Mouse (Mus musculus) gastrocnemius, adult 18-20 months (tissue): ENCODE measurements around the gene Kctd12b. TPM values are rescaled to one million over a fixed set of nuclear protein-coding genes. Genes with fewer than 3 reads are reported as not detected.
"Not testable (repeated sequence)": the region's sequence is repeated elsewhere in the genome, so short reads cannot be mapped to it uniquely, and the experiment has no call there.

Source experiments
- DNase-seq: peaks from one replicate; pipeline ENCODE4 v3.0.0; 2021; ENCODE audit warnings: low spot score
- long read RNA-seq, 2 experiments: library from polyadenylated mRNA; stranded (forward); transcript quantifications; one replicate each; pipeline ENCODE4 v2.0.0; 2021
- total RNA-seq, 2 experiments: library from RNA; stranded (reverse); gene quantifications; 2 replicates each; pipeline ENCODE4 v1.2.3; 2021

The Kctd12b gene
- 1 to 10 TPM in 1 of 2 experiments, under 1 TPM in 1; 0.73 to 1.7 TPM for total RNA-seq
- long read RNA-seq, experiment 1: 0 reads
- long read RNA-seq, experiment 2: 0 reads

DNA sequence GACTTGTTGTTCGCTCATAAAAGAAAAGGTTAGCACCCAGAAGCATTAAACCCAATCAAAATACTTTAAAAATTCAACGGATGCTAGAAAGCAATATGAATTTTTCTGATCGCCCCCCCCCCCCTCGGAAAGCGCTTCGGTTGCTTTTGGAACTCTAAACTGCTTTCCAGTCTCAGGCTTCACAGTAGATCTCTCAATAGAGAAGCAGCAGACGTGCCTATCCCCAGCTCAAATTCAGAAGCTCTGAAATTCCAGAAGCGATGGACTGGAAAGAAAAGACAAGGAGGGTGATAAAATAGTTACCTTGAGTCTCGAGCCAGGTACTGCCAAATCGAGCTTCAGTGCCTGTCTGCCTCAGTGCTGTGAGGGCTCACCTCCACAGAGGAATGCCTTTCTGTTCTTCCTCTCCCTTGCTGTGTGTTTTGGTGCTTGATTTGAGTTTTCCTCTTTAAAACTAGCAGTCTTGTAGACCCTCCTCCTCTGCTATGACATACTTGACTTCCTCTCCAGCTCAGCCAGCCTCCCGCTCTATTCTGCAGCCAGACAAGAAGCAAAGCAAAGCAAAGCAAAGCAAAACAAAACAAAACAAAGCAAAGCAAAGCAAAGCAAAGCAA lies at the start of gene Kctd12b:
TSS of gene Kctd12b (minus strand) at position 610 of the 614 bp plus-strand sequence.
- peak; percentile 2 for DNase-seq

GRCm38 (mm10) chrX:153742493-153742892 lies 46.3 kb upstream of the Kctd12b start:
- DNase-seq: no peak

DNA sequence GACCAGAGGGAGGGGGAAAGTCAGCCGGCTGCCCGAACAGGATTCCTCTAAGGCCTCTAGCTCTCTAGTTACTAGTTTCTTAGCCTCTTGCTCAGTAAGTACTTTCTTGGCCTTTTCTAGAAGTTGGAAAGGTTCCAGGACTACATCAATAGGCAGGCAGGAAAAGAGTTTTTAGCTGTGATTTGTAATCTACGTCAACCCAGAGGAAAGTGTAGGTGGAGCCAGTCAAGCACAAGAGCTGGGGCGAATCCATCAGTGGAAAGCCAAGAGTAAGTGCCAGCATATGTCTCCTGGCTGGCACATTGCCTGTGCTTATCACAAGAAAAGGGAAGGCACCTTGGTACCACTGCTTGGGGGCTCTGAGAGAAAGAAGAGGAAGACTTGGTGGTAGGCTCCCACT lies 39.5 kb upstream of the Kctd12b start:
- no peak for DNase-seq

DNA sequence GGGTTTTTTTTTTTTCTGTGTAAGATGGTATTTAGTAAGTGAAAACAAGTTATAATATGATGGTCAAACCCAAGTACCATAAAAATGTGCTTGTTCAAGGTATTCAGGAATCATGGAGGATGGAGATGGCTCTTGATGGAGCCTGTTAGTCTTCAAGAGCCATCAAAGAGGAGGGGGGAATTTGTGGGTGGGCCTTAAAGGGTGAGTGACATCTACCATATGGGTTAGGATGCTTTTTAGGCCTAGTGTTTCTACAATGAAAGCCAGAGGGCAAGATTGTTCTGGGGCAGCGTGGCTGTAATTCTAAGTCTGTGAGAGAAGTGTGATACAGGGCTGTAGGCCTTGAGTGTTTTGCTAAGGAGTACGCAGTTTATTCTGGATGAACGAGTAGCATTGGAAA lies 28.2 kb upstream of the Kctd12b start:
- no peak for DNase-seq

- peak; percentile 31 for DNase-seq
These were observed 27.1 kb upstream of the Kctd12b start, which contains the start of gene Nbdy for GRCm38 (mm10) chrX:153723110-153723916. Nbdy (plus strand) TSS chrX:153723590.

DNA sequence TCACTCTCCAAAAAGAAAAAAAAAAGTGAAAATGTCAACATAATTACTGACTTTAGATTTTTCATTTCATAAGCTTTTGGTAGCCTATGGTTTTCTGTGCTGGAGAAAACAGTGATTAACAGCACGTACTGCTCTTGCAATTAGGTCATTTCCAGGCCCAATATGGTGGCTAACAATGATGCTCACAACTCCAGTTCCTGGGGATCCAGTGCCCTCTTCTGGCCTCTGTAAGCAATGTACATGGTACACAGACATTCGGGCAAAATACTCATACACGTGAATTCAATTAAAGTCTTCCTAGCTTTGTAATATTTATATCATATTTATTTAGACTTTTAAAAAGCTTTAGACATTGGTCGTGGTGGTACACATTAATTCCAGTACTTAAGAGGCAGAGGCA lies 23.4 kb upstream of the Kctd12b start:
- DNase-seq: peak; percentile 1

DNA sequence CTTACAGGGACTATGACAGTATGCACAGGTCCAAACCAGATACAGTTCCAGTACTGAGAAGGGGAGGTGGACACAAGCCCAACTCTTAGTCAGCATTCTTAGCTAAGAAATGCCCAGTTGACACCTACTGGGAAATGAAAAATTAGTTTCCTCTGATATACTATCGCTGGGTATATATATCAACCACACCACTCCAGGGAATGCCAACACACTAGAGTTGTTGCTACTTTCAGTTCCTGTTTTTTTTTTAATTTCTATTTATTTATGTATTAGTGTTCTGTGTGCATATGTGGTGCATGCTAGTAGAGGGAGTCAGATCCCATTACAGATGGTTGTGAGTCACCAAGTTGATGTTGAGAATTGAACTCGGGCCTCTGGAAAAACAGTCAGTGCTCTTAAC lies 20.5 kb upstream of the Kctd12b start:
- no peak for DNase-seq

DNA sequence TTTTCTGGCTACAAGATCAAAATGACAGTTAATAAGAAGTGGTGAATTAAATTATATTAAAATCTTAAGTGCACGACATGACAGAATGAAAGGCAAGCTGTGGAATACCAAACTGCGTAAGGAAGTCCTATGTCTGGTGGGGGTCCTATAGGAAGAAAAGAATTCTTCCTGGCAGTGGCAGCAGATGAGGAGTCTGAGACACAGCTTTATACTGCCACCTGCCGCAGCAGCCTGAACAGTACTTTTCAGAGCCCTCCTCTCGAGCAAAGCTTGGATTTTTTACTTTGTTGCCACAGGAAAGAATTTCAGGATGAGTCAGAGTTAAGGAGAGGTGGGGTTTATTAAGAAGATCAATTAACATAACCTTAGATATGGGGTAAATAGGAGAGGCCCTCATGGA lies 11.5 kb upstream of the Kctd12b start:
- DNase-seq: no peak

DNA sequence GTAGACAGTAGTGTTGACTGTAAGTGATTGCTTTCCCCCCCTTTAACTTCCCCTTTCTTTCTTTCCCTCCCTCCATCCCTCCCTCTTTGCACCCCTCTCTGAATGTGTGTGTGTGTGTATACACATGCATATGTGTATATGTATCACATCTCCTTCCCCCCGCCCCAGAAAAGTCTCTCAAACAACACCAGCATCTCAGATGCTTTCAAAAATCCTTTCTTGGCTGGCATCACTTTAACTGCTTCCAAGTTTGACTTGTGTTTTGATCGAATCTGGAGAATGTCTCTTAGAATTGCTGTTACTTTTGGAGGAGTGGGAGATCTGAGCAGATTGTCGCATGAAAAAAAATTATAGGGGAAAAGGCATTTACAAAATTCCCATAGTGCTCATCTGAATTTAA lies 4.3 kb upstream of the Kctd12b start:
- no peak for DNase-seq

DNA sequence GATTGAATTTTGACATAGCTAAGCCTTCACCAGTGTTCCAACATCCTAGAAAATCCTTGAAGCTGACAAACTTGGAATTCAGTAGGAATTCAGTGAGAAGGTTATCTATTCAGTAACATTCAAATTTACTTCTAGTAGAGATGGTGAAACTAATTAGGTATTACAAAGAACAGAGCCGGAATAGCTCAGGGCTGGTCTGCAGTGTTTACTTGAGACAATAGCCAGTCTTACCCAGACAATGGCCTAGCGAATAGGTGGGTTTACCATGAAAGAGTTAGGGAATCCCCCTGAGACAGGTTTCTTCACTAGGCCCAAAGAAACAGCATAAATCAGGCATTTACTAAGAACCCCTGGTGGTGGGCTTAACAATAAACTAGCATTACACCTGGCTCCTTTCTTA lies 28.0 kb downstream of the Kctd12b start:
- DNase-seq: not testable (repeated sequence)

GRCm38 (mm10) chrX:153664903-153665302 lies 31.3 kb downstream of the Kctd12b start:
- DNase-seq: no peak

- DNase-seq: no peak
These were observed 39.2 kb downstream of the Kctd12b start for GRCm38 (mm10) chrX:153656949-153657348.

- DNase-seq: no peak
These were observed 55.6 kb downstream of the Kctd12b start for GRCm38 (mm10) chrX:153640615-153641014.

DNA sequence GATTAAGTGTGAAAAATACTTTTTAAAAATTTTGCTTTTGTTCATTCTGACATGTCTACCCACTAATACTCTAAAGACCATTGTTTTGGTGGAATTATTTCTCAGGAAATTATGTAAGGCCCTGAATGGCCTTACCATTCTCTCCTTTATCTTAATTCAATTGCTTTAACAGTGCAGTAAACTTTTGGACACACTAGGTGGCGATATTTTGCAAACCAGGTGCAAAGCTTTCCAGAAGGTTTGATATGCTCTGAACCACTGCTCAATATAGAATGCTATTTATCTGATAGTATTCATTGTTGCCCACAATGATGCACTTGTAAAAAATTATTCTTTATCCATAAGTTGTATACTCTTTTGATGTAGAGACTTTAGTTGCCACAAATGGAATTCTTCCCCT lies 59.9 kb downstream of the Kctd12b start:
- DNase-seq: peak; percentile 19

Other genes starting within 250 kb of the Kctd12b start
- gene Ubqln2, start 198.2 kb downstream of the Kctd12b start, total RNA-seq: 10 to 100 TPM; 20.6 to 20.7 TPM
- gene Cypt3, start 137.8 kb downstream of the Kctd12b start, total RNA-seq: not detected
- 10 to 100 TPM; 25.3 TPM for gene Nbdy, start 27.2 kb upstream of the Kctd12b start, total RNA-seq
- not detected for gene Spin2c, start 135.8 kb upstream of the Kctd12b start, total RNA-seq